ENCODE assay signal across 32 mouse cellular contexts in genomic region chr13:70144461-70144860, GRCm38 (mm10).
"Had no signal": no experiment of that assay in that cellular context is flagged by ENCODE, and none has a peak within 500 bp of the region (broad histone marks: within the 10 kb centered on the region; RNA-seq: fewer than 3 reads in every experiment).

No protein-coding gene starts in this region.

- H3K9me3 ChIP-seq: heart, embryonic 12.5 days; heart, embryonic 13.5 days; heart, embryonic 15.5 days; hindbrain, embryonic 10.5 days; hindbrain, embryonic 12.5 days; hindbrain, embryonic 13.5 days; hindbrain, embryonic 15.5 days; intestine, embryonic 15.5 days had no signal

- H3K36me3 ChIP-seq: heart, embryonic 12.5 days; heart, embryonic 13.5 days; heart, embryonic 15.5 days; hindbrain, embryonic 10.5 days; hindbrain, embryonic 12.5 days; hindbrain, embryonic 13.5 days; hindbrain, embryonic 15.5 days; intestine, embryonic 15.5 days had no signal

- ATAC-seq: hindbrain, embryonic 16.5 days; hindbrain, postnatal 0 days; inflammation-experienced regulatory T-cells, adult 6 months; intestine, embryonic 15.5 days; intestine, embryonic 16.5 days; intestine, postnatal 0 days had no signal

- H3K4me2 ChIP-seq: heart, embryonic 12.5 days; heart, embryonic 13.5 days; heart, embryonic 15.5 days; hindbrain, embryonic 12.5 days; hindbrain, embryonic 13.5 days; hindbrain, embryonic 14.5 days; hindbrain, embryonic 15.5 days; intestine, embryonic 15.5 days had no signal

- H3K27ac ChIP-seq: heart, embryonic 13.5 days; heart, embryonic 15.5 days; hindbrain, embryonic 10.5 days; hindbrain, embryonic 12.5 days; hindbrain, embryonic 13.5 days; hindbrain, embryonic 14.5 days; hindbrain, embryonic 15.5 days; hindbrain, postnatal 0 days; intestine, embryonic 15.5 days; kidney, postnatal 0 days; layer of hippocampus, adult 2 months; left cerebral cortex, adult 2 months had no signal

- H3K9ac ChIP-seq: heart, embryonic 12.5 days; heart, embryonic 13.5 days; heart, embryonic 15.5 days; hindbrain, embryonic 12.5 days; hindbrain, embryonic 13.5 days; hindbrain, embryonic 14.5 days; hindbrain, embryonic 15.5 days; intestine, embryonic 15.5 days had no signal

- H3K4me1 ChIP-seq: intestine, embryonic 15.5 days had no signal

- H3K4me3 ChIP-seq: heart, embryonic 12.5 days; heart, embryonic 13.5 days; heart, embryonic 15.5 days; hindbrain, embryonic 10.5 days; hindbrain, embryonic 12.5 days; hindbrain, embryonic 13.5 days; hindbrain, embryonic 15.5 days; intestine, embryonic 15.5 days; layer of hippocampus, adult 2 months; left cerebral cortex, adult 2 months had no signal

- DNase-seq: heart, postnatal 10 days; heart, postnatal 14 days; heart, postnatal 36 days; heart, postnatal 4 days; kidney, adult 11 months; kidney, adult 18-20 months; kidney, adult 2 months; kidney, adult 8-10 months; kidney, adult 9 months; kidney, postnatal 10 days; kidney, postnatal 14 days; kidney, postnatal 36 days; kidney, postnatal 4 days; layer of hippocampus, adult 9-11 months; layer of hippocampus, postnatal 36 days had no signal

- H3K27me3 ChIP-seq: heart, embryonic 12.5 days; heart, embryonic 13.5 days; heart, embryonic 15.5 days; hindbrain, embryonic 12.5 days; hindbrain, embryonic 13.5 days; hindbrain, embryonic 15.5 days; intestine, embryonic 15.5 days had no signal
